Mouse (Mus musculus) layer of hippocampus, postnatal 14 days (tissue): ENCODE results near the gene Spag5. TPM values are rescaled to one million over a fixed set of nuclear protein-coding genes. Genes with fewer than 3 reads are reported as not detected.

Experiments used
- DNase-seq, 2 experiments: peaks; one replicate each; pipeline ENCODE4 v3.0.0; 2021 to 2022; ENCODE audit warnings: low spot score in 2 of 2, mixed read lengths in 1 of 2
- total RNA-seq, 2 experiments: library from RNA; stranded (reverse); gene quantifications; 2 replicates each; pipeline ENCODE4 v1.2.3; 2021

Gene Spag5
- total RNA-seq, 2 experiments from 2014 or later = 5.0 to 6.6 TPM

DNA sequence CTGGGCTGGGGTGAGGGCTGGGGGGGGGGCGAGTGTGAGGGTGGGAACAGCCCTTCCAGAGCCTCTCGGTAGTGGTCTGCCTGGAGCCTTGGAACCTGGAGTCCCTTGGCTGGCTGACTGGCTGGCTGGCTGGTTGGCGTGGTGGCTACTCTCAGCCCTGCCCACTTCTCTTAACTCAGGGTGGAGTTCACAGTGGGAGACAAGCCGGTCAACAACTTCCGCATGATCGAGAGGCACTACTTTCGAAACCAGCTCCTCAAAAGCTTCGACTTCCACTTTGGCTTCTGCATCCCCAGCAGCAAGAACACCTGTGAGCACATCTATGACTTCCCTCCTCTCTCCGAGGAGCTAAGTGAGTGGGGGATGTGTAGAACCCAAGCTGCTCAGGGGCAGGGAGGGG lies 46.6 kb downstream of the Spag5 start:
- DNase-seq = no peak

DNA sequence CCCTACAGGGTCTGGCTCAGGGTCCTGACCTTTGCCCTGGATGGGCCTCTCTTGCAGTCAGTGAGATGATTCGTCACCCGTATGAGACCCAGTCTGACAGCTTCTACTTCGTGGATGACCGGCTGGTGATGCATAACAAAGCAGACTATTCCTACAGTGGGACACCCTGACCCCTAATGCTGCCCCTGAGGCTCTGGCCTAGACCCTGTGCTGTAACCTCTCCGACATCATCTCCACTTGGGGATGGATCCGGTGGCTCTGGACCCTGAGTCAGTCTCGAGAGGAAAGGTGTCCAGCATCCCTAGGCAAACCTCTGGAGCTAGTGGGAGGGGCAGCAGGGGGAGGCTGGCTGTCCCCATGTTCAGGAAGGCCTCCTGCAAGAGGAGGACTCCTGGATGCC lies 47.1 kb downstream of the Spag5 start:
- no peak for DNase-seq

DNA sequence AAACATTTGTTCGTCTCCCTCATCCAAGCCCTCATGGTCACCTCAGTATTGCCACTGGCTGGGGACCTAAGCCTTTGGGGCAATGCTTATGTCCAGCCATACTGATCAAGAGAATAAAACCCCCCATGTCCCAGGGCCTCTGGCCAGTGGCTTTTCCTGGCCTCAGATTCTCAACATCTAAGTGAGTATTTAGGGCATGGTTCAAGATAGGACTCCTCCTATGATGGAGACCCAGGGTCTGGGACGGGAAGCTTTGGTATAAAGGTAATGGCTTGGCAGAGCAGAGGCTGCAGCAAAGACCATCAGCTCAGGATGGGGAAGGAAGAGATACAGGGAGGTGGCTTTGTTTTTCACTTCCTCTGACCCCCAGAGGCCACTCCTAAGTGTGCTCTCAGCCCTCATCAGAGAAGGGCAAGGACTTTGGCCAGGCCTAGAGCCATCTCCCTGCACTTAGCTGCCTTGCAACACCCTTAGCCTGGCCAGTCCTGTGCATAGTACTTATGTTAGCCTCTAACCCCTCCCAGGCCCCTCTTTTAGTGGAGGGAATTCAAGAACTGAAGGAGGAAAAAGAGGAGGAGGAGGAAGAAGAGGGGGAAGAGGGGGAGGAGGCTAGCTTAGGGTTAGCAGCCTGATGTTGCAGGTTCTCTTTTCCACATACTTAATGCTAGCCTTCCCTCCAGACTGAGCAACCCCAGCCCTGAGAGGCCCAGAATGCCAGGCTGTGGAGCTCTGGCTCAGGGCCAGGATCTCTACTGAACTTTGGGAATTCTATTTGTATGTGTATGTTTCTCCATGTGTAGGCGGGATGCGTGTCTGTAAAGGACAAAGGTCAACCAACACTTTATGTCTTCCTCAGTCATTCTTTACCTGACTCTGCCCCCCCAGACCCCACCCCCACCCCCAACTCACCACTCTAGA lies 48.4 kb downstream of the Spag5 start:
- no peak for DNase-seq

DNA sequence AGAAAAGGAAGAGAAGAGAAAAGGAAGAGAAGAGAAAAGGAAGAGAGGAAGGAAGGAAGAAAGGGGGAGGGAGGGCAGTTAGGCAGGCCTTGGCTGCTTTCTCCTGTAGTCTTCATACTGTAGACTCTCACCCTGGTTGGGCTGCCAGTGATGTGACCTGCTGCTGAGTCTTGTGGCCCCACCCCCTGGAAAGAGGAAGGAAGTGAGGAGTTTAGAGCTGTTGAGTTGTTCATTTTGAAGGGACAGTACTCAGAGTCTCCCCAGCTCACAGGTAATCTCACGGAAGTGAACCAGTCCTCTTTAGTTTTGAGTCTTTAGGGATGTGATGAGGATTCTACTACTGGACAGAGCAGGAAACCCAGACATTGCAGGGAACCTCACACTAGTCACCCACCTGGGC lies 51.8 kb downstream of the Spag5 start:
- DNase-seq = no peak

DNA sequence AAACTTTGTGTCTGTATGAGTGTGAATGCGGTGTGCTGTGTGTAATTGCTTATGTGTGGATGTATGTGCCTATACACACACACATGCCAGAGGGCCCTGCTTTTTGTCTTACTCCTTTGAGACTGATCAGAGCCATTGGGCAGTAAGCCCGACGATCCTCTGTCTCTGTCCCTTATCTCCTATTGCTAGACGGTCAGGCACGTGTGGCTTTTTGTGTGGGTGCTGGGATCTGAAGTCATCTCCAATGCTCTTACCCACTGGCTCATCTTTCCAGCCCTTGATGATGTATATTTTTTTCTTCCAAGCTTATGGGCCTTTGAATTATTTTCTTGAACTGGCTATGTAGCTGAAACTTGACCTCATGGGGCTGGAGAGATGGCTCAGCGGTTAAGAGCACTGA lies 53.6 kb downstream of the Spag5 start:
- DNase-seq = no peak

DNA sequence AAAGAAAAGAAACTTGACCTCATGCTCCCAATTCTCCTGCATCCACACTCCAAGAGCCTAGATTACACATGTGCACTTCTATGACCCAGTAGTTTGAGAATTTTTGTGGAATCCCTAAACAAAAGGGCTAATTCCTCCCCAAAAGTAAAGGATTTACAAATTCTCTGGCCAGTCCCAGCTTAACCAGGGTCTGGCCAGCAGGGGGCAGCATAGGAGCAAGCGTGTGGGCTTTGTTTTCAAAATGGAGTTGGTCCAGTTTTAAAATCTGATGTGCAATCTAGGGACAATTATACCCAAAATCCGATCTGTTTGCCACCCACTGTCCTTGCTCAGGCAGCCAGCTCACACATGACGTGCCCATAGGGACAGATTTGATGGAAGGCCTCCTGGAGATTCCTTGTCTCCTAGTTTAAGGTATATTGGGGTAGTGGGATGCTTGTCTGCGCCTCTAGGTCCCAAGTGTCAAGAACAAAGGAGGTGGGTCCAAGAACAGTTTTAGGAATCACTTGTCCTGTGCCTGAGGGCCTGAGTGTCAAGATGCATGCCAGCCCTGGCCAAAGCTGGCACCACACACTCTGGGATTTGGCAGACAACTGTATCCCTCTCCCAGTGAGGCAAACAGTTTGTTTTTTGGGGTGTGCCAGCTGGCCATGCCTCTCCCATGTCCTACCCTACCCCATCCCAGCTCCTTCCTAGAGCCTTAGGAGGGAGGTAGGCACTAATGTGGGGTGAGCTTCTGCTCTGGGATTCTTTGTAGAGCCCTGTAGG lies 54.3 kb downstream of the Spag5 start:
- peak; percentile 50 to 75 for DNase-seq

DNA sequence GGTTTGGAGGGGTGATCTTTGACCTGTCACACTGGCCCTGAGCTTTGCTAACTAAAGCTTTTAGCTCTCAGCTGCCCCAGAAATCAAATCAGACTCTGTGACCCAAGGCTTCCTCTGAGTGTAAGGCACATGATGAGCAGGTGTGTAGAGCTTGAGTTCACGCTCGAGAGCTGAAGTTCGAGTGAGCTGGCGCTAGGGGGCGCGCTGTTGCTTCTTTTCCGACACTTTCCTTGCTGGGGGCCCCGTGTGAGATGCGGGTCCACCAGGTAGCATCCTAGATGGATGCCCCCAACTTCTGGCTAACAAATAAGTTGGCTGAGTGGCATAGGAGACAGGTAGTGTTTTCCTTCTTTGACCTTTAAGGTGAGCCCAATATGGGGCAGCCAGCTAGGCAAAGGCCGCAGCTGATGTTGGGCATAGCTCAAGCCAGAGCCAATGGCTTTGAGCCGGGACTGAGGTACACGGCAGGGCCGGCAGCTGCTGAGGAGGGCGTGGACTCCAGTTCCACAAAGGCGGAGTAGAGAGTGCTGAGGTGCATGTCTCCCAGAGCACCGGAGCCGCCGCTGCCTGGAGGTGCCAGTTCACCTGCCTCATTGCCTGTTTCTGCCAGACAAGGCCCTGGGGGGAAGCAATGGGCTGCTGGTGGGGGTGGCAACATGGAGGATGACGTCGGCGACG lies 57.1 kb downstream of the Spag5 start:
- DNase-seq = peak in 1 of 2 experiments; percentile 45

DNA sequence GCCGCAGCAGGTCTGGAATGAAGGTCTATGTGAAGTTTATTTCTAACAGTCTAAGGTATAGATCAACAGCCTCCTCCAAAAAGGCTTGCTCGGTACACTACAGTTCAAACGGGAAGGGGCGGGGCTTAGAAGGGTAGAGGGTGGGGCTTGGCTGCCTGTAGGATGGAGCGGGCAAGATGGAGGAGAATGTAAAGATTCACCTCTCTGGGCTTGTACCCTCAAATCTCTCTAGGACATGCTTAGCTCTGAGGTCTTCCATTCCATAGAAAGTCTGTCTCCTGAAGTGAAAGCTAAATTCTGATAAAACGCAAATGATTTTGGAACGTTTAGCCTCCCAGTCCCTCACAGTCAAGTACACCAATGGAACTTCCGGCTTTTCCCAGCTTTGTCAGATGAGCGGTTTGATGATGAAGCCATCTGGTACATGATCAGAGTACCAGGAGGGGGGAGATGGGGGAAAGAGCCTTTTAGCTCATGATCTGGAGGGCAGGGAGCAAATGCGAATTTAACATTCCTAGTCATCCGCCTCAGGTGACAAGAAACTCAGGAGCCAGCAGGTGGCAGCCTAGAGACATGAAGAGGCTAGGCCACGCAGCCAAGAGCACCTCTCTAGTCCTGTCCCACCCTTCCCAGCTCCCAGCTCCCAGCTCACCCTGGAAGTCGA lies 58.9 kb downstream of the Spag5 start:
- peak; percentile 68 to 79 for DNase-seq

DNA sequence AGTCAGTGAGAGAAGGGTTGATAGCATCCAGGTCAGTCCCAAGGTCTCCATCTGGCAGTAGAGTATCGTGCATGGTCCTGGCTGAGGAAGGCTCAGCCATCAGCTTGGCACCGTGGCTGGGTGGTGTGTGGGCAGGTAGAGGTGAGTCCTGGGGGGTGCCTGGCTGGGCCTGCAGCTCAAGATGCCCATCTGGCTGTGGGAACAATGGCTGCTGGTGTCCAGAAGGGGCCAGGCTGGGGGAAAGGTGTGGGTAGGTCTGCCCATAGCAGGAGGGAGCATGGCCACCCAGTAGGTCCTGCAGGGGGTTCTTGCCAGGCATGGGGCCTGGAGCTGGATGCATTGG lies 59.4 kb downstream of the Spag5 start:
- no peak for DNase-seq

DNA sequence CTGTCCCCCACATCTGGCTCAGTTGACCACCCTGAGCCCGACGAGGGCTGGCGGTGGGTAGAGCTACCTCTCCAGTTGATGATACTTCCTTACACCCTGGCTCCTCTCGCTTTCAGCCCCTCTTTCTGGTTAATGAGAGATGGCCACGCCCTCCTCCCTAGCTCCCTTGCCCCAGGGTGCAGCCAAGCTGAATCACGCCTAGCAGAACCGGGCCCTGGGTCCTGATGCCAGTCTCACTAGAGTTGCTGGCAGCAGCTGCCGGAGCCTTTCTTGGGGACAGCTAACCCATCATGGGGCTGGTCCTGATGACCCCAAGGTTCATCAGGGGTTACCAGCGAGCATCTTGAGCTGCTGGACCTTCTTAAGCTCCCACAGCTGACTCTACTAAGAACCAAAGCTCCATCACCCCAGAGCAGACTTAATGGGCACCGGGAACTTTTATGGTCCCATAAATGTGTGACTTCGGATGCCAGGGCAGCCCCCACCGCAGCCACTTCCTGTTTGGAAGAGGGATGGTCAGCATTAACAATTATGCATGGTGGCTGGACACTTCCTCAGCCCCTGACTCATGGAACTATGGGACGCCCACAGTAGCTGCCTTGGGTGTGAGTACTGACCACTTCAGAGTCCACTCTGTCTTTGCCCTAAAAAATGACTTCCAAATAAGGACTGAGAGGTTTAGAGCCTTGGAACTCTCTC lies 62.1 kb downstream of the Spag5 start:
- DNase-seq = no peak

DNA sequence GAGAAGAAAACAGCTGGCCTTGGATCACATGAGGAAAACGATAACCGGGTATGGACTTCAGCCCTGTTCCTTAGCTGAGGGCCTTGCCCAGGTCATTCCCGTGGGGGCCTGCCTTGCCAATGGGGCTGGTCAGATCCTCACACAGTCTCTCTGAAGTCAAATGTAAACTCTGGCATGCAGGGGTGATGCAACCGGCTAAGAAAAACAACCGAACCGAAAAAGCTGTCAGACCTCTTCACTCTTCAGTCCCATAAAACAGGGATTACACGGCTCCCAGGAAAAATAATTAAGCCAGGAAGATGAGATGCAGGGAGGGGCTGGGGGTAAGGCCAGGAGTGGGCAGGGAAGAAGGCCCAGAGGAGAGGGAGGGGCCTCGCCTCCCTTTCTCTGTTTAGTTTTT lies 62.8 kb downstream of the Spag5 start:
- DNase-seq = no peak

DNA sequence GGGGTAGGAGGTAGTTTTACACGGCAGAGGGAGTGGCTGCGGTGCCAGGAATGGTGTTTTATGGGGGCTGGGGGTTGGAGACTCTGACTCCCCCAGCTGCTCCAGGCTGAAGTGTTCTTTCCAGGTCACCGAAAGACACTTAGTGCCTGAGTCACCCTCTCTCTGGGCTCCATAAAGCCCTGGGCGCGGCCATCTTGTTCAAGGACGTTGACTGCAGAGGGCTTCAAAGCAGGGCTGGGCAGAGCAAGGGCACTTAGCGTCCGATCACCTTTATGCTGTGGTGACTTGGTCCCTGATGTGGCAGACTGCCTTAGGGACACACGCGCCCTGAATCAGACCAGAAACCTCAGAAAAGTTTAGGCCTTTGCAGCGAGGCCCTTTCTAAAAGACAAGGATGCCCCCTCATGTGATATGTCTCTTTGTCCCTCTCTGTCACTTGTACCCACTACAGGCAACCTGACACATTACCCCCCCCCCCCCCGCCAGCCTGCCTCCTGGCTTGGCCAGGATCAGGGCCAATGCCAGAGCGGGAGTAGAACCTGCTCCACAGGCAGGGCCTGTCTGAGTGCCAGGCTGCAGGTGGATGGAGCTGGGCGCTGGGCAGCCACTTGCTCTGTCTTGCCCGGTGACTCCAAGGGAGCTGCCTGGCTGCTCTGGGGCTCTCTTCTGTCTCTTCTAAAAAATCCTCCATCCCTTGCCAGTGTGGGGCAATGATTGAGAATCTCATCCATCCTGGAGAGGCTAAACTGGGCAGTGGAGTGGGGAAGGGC lies 66.3 kb downstream of the Spag5 start:
- DNase-seq = no peak

DNA sequence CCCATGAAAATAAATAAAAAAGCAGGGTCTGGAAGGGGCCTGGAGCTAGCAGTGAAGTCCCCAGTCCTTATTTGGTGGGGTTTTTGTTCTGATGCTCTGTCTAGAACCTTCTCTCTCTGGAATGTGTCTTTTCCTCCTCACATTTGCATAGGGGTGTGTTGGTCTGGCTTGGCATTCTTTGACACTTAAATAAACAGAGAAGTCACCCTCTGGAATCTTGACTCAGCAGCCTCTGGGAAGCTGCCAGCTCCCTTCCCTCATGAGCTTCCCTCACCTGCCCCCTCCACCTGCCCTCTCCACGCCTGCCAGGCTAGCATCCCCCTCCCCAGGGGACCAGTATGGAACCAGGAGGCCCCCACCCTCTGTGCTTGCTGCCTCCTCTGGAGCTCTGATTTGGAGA lies 69.1 kb downstream of the Spag5 start:
- DNase-seq = no peak

DNA sequence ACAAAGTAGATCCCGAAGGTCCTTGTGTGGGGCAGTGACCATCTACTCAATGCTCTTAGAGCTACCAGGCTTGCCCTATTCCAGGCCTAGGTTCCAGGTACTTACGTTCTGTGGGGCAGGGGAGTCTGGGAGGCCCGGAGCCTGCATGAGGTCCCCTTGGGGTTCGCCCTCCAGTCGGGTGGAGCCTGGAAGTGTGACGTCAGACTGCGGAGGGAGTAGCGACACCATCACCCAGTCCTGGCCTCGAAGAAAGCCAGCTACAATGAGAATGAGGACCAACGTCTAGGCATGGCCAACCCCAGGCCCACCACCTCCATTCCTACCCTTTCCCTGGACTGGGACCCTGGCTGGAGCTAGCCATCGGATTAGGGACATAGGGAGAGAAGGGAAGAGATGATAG lies 70.4 kb downstream of the Spag5 start:
- DNase-seq = no peak

Other genes with a start within 250 kb of the Spag5 start
- gene Eral1, start 221.1 kb upstream of the Spag5 start, total RNA-seq = 10 to 100 TPM; 19.7 to 20.8 TPM
- 10 to 100 TPM; 26.7 to 30.7 TPM for gene Fam222b, start 206.9 kb upstream of the Spag5 start, total RNA-seq
- gene Traf4, start 135.9 kb upstream of the Spag5 start, total RNA-seq = 10 to 100 TPM; 33.8 to 34.9 TPM
- 1 to 10 TPM; 4.2 to 4.7 TPM for gene Nek8, start 124.9 kb upstream of the Spag5 start, total RNA-seq
- 10 to 100 TPM; 33.0 to 37.0 TPM for gene Tlcd1, start 124.8 kb upstream of the Spag5 start, total RNA-seq
- gene Rpl23a, start 117.9 kb upstream of the Spag5 start, total RNA-seq = 100 to 1,000 TPM; 674 to 733 TPM
- gene Rab34, start 113.1 kb upstream of the Spag5 start, total RNA-seq = 10 to 100 TPM; 34.1 to 40.0 TPM
- gene Proca1, start 108.1 kb upstream of the Spag5 start, total RNA-seq = 1 to 10 TPM; 6.7 to 6.9 TPM
- gene Sdf2, start 55.8 kb upstream of the Spag5 start, total RNA-seq = 10 to 100 TPM; 64.4 to 66.4 TPM
- gene Supt6, start 55.5 kb upstream of the Spag5 start, total RNA-seq = 100 to 1,000 TPM; 102 to 112 TPM
- 100 to 1,000 TPM; 210 TPM for gene 2610507B11Rik, start 39.8 kb upstream of the Spag5 start, total RNA-seq
- 1 to 10 TPM; 1.4 to 2.6 TPM for gene BC030499, start 10.7 kb upstream of the Spag5 start, total RNA-seq
- gene Aldoc, start 21.4 kb downstream of the Spag5 start, total RNA-seq = 100 to 1,000 TPM; 663 to 756 TPM
- gene Pigs, start 26.9 kb downstream of the Spag5 start, total RNA-seq = 10 to 100 TPM; 70.8 to 76.7 TPM
- 10 to 100 TPM; 27.6 to 32.2 TPM for gene Unc119, start 42.0 kb downstream of the Spag5 start, total RNA-seq
- gene Foxn1, start 85.0 kb downstream of the Spag5 start, total RNA-seq = not detected
- not detected for gene Slc13a2, start 120.7 kb downstream of the Spag5 start, total RNA-seq
- 1 to 10 TPM; 9.6 to 9.8 TPM for gene Slc46a1, start 164.2 kb downstream of the Spag5 start, total RNA-seq
- 10 to 100 TPM; 51.0 to 53.2 TPM for gene Sarm1, start 196.2 kb downstream of the Spag5 start, total RNA-seq
- gene Vtn, start 197.6 kb downstream of the Spag5 start, total RNA-seq = 10 to 100 TPM; 65.7 to 71.5 TPM
- gene Sebox, start 201.9 kb downstream of the Spag5 start, total RNA-seq = 1 to 10 TPM; 3.9 to 4.5 TPM
- gene Tmem199, start 210.6 kb downstream of the Spag5 start, total RNA-seq = 10 to 100 TPM; 36.0 to 40.7 TPM
- 100 to 1,000 TPM; 118 to 120 TPM for gene Poldip2, start 210.7 kb downstream of the Spag5 start, total RNA-seq
- gene Tnfaip1, start 234.8 kb downstream of the Spag5 start, total RNA-seq = 10 to 100 TPM; 38.1 to 40.9 TPM
- gene Ift20, start 234.8 kb downstream of the Spag5 start, total RNA-seq = 10 to 100 TPM; 73.7 to 79.8 TPM
- gene Tmem97, start 249.2 kb downstream of the Spag5 start, total RNA-seq = 10 to 100 TPM; 13.3 to 19.0 TPM